Mouse (Mus musculus): Measurements from ENCODE around the gene Trip6.

DNA sequence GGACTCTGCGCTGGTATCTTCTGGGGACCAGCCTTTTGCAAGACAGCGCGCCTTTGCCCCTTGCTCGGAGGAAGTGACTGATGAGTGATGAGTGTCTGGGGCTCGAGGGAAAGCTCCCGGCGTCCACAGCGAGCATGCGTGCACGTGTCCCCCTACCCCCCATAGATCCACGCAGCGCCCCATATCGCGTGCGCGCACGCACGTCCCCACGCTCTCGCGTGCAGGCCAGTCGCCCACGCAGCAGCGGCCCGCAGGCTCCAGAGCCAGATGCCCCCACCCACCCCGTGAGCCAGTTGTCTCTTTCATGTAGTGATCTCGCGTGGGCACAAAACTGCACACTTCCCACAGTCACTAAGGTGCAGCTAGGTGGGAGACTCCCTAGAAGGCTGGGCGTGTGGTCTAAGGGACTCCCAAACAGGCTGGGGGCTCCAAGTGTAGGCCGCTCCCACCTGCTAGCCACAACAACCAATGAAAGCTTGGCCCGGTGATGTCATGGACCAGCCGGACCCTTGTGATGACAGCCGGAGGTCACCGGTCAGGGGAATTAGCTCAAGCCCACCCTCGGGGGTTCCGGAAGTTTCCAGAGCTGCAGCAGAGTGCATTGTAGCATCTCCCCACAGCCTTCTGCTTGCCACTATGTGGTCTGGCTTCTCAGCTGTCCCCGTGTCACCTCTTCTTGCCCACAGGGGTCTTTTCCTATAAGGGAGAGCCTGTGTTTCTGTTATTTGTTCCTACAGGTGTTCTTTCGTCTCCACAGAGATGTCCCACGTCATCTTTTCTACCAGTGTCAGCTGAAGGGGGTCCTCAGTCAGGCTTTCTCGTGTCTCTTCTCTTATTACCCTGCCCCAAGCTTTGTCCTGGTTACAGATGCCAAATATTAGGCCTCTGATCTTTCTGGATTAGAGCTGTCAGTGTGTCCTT, 26.9 kb downstream of the Trip6 start, which contains the start of gene Ache:
- no peak for TF ChIP-seq CTCF (IDR thresholded peaks at IDR 0.05; ENCODE audit: insufficient read depth, low read length)
- no peak for TF ChIP-seq POLR2A (IDR thresholded peaks at IDR 0.05; ENCODE audit: borderline replicate concordance, extremely low read depth, low read depth, low read length)
